Mouse (Mus musculus) stomach, postnatal 0 days (tissue): ENCODE data around the gene Ank3. TPM values are rescaled to one million over a fixed set of nuclear protein-coding genes. Genes with fewer than 3 reads are reported as not detected.

Source experiments
- ATAC-seq: fragments of 200-750 bp; cut with Nextera tagmentation; 2 replicates; pipeline ENCODE4 v1.8.0; 2017; ENCODE audit not compliant: low FRiP score, low TSS enrichment
- DNase-seq: peaks from one replicate; pipeline ENCODE4 v3.0.0-alpha.2; 2016; ENCODE audit warnings: low spot score
- H3K27ac ChIP-seq: fragments of 300-500 bp; sonication (generic); replicated peaks from 2 replicates; pipeline ENCODE4 v1.5.1; 2014; ENCODE audit warnings: mild to moderate bottlenecking, control low read depth
- H3K27me3 ChIP-seq: fragments of 300-500 bp; sonication (generic); 2 replicates; pipeline ENCODE4 v1.6.1; 2014; ENCODE audit warnings: low read length; ENCODE audit not compliant: control insufficient read depth, insufficient read depth
- H3K36me3 ChIP-seq: fragments of 300-500 bp; sonication (generic); 2 replicates; pipeline ENCODE4 v1.6.1; 2014; ENCODE audit warnings: low read length, mixed read lengths; ENCODE audit not compliant: control insufficient read depth, insufficient read depth
- H3K4me1 ChIP-seq: fragments of 300-500 bp; sonication (generic); replicated peaks from 2 replicates; pipeline ENCODE4 v1.6.1; 2014; ENCODE audit warnings: antibody characterized with exemption; ENCODE audit not compliant: control insufficient read depth, insufficient read depth
- H3K4me2 ChIP-seq: fragments of 300-500 bp; sonication (generic); replicated peaks from 2 replicates; pipeline ENCODE4 v1.6.1; 2014; ENCODE audit warnings: low read depth, mild to moderate bottlenecking, control low read depth, moderate library complexity
- H3K4me3 ChIP-seq: fragments of 300-500 bp; sonication (generic); 2 replicates; pipeline ENCODE4 v1.5.1; 2014; ENCODE audit warnings: low read depth, low read length, control low read depth
- H3K9ac ChIP-seq: fragments of 300-500 bp; sonication (generic); 2 replicates; pipeline ENCODE4 v1.6.1; 2014; ENCODE audit warnings: mild to moderate bottlenecking, low read length, control low read depth, mixed read lengths
- H3K9me3 ChIP-seq: fragments of 300-500 bp; sonication (generic); 2 replicates; pipeline ENCODE4 v1.6.1; 2016; ENCODE audit warnings: low read length; ENCODE audit not compliant: control insufficient read depth
- CTCF ChIP-seq: IDR thresholded peaks from 2 replicates; pipeline ENCODE4 v1.5.1; 2016; ENCODE audit warnings: antibody characterized with exemption, low read depth, mild to moderate bottlenecking, moderate library complexity
- EP300 ChIP-seq: optimal IDR thresholded peaks from 2 replicates; pipeline ENCODE3; 2016; ENCODE audit warnings: antibody characterized with exemption
- WGBS: fragments of 180-500 bp; shearing (Covaris S2); extraction: QIAGEN DNeasy Blood & Tissue Kit; methylation state at CpG from one replicate; pipeline ENCODE4 v1.1.7; 2014; 5-methylcytosine and 5-hydroxymethylcytosine counted together
- polyA plus RNA-seq: library from polyadenylated mRNA; unstranded; fragments of >200 nt; fragmentation: Nextera tagmentation; extraction: Ambion mirVana; gene quantifications from 2 replicates; pipeline ENCODE4 v1.2.1, GENCODE M21; 2015

The Ank3 gene
- polyA plus RNA-seq, 1 experiment from 2014 or later: 16.0 TPM

DNA sequence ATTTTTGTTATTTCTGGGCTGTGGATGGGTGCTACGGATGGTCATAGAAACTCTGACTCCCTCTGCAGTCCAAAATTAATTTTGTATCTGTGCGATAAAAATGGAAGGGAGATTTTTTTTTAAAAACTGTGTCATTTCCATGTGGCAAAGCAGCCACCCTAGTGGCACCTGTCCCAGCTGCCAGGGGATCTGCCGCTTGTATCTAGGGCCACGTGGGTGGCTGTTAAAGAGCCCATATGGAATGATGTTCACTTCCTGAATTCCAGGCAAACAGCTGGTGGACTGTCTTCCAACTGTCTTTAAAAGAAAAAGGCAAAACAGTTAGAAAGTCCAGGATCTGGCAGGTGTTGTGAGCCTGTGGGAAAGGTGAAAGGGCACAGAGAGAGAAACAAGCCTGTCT lies 672.8 kb downstream of the Ank3 start:
- H3K9ac ChIP-seq: no peak overlapping the region
- TF ChIP-seq CTCF (no peak), EP300 (no peak)
- ATAC-seq (no peak), DNase-seq (no peak)
- H3K4me1 ChIP-seq: no peaks in the 10 kb centered on the region
- WGBS: 92% methylated on average over 4 of the region's 4 CpGs
- H3K9me3 ChIP-seq: no peaks in the 10 kb centered on the region
- no peak overlapping the region for H3K27ac ChIP-seq
- H3K36me3 ChIP-seq: no peaks in the 10 kb centered on the region
- H3K4me3 ChIP-seq: no peak overlapping the region
- H3K27me3 ChIP-seq: no peaks in the 10 kb centered on the region
- H3K4me2 ChIP-seq: no peak overlapping the region

Other genes starting within 250 kb of the Ank3 start
- 27.1 and 34.4 TPM in 2 replicates for gene Rhobtb1, start 247.3 kb upstream of the Ank3 start, polyA plus RNA-seq
- gene A930033H14Rik, start 185.7 kb upstream of the Ank3 start, polyA plus RNA-seq: 1.2 and 1.5 TPM in 2 replicates
- 104 and 147 TPM in 2 replicates for gene Cdk1, start 45.8 kb upstream of the Ank3 start, polyA plus RNA-seq